Mouse (Mus musculus) B cell, adult 2 months (primary cell): ENCODE data around the gene Kifc1.
"Not testable (repeated sequence)": the region's sequence is repeated elsewhere in the genome, so short reads cannot be mapped to it uniquely, and the experiment has no call there.

Experiments
- DNase-seq, 2 experiments: peaks; one replicate each; pipeline ENCODE4 v3.0.0; 2022

Kifc1 gene

DNA sequence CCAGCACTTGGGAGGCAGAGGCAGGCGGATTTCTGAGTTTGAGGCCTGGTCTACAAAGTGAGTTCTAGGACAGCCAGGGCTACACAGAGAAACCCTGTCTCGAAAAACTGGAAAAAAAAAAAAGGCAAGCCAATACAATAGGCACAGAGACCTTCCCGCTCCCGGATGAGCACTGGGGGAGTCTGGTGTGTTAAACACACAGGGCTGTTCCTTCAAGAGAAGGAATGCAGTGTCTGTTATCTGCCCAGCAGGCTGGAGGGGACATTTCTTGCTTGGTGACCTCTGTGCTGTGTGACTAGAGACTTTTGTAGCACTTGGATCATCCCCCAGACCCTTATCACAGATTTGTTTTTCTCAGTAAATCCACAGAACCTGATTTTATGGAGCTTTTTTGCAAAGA lies 11.2 kb upstream of the Kifc1 start:
- no peak for DNase-seq

DNA sequence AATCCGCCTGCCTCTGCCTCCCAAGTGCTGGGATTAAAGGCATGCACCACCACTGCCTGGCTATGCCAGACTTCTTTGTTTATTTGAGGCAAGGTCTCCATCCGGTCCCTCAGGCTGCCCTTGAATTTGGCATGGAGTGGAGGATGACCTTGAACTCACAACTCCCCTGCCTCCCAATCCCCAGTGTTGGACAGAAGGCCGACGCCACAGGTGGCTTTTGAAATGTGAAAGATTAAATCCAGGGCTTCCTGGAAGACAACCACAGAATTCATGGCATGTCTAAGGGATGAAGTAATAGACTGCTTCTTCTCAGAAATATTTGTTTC lies 10.5 kb upstream of the Kifc1 start:
- no peak for DNase-seq

DNA sequence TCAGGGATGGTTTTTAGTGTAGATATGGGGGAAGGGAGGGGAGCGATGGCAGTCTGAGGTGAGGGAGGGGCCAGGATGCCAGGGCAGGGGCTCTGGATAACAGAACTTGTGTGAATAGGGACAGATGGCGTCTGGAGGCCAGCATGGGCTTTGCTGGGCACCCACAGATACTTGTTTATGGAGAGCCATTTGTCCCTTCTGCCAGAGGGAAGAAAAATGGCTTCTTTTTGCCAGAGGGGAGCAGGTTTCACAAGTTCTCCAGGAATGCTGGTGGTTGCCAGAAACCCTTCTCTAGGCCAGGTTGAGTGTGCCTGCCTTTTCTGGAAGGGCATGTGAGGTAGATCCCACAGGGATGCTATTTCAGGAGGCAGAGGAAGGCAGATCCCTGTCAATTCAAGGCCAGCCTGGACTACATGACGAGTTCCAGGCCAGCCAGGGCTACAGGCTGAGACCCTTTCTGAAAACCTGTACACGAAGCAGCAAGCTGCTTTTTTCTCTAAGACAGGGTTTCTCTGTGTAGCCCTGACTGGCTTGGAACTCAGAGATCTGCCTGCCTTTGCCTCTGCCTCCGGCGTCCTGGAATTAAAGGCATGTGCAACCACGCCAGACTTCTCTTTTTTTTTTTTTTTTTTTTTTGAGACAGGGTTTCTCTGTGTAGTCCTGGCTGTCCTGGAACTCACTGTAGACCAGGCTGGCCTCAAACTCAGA lies 10.0 kb upstream of the Kifc1 start:
- DNase-seq, result no peak

DNA sequence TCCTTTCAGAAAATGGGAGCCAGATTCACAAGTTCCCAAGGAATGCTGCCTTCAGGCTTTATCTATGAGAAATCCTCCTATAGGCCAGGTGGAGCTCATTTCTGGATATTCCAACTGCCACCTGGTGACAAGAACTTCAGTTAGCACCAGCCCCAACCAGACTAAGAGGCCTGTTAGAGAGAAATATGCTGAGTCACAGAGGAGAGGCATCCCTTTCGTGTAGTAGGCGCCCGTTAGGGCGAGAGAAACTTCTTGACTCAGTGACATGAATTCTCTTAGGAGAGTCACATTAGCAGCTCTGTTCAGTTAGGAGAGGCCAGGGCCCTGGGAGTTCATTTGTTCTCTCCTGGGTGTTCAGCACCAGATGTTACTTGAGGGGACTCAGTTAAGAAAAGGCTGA lies 9.2 kb upstream of the Kifc1 start:
- DNase-seq, result no peak

DNA sequence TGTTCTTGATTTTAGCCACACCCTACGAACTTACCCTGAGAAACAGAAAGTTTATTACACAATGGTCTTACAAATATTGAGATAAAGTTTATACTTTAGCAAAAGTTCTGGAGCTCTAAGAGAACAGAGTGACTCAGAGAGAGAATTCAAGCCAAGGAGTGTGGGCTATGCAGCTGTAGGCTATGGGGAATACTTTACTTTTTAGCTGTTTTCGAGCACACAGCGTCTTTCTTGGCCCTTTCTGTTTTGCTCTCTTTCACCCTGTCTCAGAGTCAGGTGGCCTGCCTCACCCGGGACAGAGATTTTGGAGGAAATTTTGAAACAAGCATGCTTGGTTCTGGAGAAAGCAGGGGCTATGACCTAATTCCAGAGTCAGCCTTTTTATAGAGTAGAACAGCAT lies 7.7 kb upstream of the Kifc1 start:
- not testable (repeated sequence) for DNase-seq

DNA sequence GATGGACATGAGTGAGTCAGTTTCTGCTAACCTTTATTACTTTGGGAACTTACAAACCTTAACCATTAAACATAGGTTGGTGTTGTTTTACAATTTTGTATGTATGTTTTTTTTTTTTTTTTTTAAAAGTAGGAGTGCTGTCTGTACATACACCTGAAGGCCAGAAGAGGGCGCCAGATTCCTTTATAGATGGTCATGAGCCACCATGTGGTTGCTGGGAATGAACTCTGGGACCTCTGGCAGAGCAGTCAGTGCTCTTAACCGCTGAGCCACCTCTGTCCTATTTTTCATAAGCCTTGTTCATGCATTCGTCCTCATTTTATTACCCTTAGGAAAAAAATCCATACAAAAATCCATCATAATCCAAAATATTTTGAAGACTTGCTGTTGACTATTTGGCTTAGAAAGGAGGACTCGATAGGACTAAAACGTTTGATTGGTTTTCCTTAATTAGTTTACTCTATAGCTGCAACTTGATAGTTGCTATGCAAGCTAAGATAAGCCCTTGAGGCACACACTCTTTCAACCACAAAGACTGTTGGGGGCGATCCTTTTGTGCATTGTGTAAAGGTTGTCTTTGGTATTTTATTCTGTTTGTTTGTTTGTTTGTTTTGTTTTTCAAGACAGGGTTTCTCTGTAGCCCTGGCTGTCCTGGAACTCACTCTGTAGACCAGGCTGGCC lies 6.8 kb upstream of the Kifc1 start:
- DNase-seq, result peak; percentile 65 to 66

DNA sequence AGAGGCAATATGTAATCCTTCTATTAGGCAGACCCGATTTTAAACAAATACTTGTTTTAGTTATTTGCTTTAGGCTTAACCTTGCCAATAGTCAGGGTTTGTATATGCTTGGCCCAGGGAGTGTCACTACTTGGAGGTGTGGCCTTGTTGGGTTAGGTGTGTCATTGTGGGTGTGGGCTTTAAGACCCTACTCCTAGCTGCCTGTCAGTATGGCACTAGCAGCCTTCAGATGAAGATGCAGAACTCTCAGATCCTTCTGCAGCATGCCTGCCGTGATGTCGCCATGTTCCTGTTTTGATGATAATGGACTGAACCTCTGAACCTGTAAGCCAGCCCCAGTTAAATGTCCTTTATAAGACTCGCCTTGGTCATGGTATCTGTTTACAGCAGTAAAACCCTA lies 2.5 kb upstream of the Kifc1 start:
- DNase-seq, result not testable (repeated sequence)

DNA sequence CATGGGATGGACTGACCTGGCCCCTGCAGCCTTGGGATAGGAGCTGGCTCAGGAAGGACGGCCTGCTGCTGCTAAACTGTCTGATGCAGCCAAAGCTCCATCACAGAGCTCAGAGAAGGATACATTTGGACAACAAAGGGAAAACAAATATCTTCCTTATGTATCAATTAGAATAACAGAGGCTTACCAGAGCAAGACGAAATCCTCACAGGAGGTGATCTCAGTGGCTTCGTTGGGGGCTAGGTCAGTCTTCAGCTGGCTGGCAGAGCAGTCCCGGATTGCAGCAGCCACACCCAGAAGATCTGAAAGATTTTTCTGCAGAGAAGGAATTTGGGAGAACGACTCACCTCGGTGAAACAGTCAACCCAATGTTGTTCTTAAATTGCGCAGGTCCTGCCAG lies 2.0 kb upstream of the Kifc1 start:
- no peak for DNase-seq

DNA sequence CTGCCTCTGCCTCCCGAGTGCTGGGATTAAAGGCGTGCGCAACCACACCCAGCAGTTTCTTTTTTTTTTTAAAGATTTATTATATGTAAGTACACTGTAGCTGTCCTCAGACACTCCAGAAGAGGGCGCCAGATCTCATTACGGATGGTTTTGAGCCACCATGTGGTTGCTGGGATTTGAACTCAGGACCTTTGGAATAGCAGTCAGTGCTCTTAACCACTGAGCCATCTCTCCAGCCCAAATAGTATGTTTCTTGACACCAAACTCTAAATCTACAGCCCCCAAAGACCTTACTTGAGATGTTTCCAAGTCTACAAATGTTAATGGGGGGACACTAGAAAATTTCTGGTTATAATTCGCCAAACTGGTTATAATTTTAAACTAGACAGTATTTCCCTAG lies 1.4 kb upstream of the Kifc1 start:
- DNase-seq, result peak; percentile 33 to 42

DNA sequence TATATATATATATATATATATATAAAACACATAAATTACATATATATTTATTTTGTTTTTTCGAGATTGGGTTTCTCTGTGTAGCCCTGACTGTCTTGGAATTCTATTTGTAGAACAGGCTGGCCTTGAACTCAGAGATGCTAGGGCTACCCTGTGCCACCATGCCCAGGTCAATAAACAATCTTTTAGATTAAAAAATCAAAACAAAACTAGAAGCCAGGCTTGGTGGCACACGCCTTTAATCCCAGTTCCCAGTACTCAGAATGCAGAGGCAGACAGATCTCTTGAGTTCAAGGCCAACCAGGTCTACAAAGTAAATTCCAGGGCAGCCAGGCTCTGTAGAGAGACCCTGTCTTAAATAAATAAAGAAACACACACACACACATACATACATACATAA lies 896 bp upstream of the Kifc1 start:
- DNase-seq, result no peak

DNA sequence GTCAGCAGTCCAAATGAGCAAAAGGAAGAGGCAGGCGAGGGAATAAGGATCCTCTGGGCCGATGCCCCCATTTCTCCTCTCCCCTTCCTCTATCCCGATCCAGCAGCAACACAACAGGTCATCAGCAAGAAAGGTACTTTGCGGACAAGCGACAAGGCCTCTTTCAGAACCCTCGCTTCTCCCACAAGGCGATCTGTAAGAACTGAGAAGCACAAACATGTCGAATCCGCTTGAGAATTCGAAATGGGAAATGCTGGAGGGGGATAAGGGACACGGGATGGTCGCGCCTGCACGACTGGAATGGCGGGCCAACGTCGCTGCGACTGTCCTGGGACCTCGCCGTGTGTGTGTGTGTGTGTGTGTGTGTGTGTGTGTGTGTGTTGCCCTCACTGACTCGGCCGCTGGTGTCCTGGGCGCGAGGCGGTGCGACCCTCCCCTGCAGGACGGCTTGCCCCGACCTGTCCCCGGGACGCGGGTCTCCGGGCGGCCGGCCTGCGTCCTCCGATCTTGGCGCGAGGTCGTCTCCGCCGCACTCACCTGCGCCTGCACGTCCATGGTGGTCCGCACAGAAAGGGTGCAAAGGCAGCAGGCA lies 424 bp downstream of the Kifc1 start:
- DNase-seq, result peak in 1 of 2 experiments; percentile 33

DNA sequence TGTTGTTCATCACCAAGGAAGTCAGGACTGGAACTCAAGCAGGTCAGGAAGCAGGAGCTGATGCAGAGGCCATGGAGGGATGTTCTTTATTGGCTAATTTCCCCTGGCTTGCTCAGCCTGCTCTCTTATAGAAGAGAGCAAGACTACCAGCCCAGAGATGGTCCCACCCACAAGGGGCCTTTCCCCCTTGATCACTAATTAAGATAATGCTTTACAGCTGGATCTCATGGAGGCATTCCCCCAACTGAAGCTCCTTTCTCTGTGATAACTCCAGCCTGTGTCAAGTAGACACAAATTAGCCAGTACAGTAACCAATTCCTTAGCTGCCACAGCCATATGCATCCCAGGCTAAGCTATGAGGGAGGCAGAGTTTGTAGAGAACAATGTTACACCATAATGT lies 2.2 kb downstream of the Kifc1 start:
- DNase-seq, result not testable (repeated sequence)

DNA sequence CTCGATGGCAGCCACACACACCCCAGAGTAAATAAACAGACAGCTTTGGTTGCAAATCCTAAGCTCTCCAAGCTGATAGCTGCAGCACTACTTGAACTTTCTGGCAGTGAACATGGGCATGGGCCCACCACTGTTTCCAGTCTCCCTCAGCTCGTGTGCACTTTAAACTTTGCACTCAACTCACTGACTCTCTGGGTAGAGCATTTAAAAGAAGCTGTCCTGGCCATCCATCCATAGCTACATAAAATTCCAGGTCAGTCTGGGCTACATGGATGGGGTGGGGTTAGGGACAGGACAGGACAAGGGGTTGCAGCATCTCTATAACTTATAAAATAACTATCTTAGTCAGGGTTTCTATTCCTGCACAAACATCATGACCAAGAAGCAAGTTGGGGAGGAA lies 2.7 kb downstream of the Kifc1 start:
- DNase-seq, result not testable (repeated sequence)

DNA sequence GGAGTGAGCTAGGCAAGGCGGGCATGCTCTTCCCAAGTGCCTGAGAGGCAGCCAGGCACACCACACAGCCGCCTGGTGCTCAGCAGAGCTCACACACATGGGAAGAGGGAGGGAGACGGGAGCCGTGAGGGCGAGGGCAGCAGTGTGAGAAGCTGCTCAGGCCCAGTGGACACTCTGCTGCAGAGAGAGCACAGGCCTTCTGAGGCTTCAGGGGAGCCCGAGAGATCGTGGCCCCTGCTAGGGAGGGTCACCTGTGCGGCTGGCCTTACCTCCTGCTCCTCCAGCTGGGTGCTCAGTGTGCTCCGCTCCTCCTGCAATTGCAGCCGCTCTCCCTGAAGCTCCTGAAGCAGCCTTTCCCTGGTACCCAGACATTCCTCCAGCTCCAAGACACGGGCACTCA lies 6.1 kb downstream of the Kifc1 start:
- DNase-seq, result not testable (repeated sequence)

DNA sequence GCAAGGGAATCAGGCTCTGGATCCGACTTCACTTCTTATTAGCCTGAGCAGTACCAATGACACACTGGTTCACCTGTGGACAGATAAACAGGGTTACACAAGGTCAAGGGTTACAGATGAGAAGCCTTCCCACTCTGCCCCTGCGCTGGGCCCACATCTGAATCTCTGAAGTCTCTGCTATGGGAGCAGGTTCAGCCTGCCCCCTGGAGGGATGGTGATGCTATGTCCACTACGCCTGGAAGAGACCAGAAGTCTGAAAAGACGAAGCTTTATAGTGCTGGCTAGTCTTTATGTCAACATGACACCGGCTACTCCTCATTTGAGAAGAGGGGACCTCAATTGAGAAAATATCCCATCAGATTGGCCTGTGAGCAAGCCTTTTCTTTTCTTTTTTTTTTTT lies 14.7 kb downstream of the Kifc1 start:
- peak; percentile 34 to 38 for DNase-seq

DNA sequence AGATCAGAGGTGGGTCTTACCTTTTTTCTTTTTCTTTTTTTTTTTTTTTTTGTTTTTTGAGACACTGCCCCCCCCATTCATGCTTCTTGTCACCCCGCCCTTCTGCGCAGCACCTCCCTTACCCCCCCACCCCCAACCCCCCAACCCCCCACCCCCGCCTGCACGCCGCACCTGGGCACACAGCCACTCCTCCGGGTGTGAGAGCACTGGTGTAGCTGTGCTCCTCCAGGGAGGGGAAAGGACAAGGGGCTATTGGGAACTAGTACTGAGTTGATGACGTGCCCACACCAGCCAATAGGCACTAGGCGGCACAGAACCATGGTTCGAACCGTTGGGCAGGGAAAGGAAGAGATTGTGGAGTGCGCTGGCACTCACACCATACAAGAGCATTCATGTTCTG lies 16.1 kb downstream of the Kifc1 start:
- DNase-seq, result peak; percentile 12 to 13

DNA sequence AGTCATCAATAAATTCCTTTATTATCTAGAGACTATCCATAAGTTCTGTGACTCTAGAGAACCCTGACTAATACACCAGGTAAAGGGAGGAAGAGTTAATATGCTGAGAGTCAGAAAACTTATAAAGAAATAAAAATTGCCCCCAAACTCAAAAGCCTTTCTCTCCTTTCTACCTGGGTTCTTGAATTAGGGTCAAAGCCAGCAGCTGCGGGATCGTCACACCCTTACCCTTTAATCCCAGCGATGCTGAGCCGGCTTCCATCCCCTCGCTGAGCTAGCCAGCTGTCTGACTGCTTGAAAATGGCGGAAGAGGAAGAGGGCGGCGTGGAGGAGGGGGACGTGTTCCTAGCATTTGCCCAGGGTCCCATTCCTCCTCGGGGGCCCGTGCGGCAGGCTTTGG lies 16.9 kb downstream of the Kifc1 start, which contains the start of gene Gm7029:
Gene Gm7029, plus strand, starts transcription at position 301 of the 400 bp plus-strand sequence.
- not testable (repeated sequence) for DNase-seq

DNA sequence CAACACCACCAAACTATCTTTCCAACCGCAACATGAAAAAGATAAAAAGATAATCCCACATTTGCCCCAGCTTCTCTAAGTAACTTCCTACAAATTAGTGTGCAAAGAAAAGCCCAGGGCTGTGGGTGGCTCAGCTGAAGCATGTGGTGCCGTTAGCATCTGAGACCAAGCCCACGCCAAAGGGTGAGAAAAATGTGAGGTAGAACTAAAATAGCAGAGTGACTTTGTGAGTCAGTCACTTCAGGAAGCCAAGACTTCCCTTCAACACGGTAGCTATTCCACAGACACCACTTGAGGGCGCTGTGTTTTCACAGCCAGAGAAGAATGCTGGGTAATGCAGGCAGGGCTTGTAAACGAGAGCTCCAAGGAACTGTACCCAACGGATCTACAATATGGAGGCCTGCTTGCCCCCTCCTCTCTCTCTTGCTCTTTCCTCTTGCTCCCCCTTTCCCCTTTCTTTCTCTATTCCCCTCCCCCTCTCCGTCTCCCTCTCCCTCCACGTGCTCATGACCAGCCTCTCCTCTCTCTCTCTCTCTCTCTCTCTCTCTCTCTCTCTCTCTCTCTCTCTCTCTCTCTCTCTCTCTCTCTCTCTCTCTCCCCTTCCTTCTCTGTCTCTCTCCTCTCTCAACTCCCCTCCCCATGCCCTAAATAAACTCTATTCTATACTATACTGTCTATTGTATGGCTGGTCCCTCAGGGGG lies 25.0 kb downstream of the Kifc1 start:
- DNase-seq, result peak; percentile 76

DNA sequence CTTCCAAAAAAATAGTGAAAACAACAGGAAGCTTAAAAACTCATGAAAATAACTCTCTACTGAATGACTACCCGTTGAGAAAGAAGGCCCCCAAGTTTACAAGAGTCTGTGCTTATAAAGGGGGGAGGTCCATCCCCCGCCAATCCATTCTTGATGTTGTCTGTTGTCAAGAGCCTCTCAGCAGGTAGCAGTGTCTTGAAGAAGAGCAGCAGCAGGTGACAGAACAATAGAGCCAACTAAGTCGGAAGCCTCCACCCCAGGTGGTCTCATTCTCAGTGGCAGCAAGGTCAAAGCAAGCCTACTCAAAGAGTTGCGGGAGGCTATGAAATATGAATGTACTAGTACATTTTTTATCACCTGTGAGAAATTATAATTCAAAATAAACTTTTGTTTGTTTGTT lies 32.6 kb downstream of the Kifc1 start:
- DNase-seq, result no peak

DNA sequence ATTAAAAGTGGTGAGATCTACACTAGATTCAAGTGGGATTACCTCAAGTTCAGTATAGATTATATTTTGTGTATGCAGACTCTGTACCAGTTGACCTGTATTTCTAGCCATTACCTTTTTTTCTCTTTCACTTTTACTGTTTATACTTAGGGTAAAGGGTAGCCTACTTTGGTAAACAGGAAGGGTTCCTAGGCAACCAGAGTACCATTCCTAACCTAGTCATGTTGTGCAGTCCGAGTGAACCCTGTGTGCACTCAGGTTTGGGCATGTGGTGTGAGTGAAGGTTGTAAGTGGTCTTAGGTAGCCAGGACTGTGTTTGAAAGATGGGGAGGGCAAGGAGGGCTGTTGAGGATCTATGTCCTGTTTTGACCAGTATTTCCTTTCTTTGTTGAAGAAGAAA lies 39.1 kb downstream of the Kifc1 start:
- no peak for DNase-seq

DNA sequence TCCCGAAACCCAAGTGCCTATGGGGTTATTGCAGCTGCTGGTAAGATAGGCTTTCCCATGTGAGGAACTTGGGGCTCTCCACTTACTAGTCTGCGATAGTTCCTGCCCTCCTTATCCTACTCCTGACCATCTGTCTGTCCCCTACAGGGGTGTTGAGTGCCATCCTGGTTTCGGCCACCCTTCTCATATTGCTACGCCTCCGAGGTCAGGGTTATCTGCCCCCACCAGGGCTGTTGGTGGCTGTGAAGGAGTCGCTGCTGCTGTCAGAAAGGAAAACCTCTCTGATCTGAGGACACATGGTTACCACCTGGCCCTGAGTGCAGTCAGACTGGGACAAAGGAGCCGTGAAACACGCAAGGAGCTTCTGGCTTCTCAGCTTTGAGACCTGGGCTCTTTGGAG lies 42.3 kb downstream of the Kifc1 start:
- DNase-seq, result no peak

DNA sequence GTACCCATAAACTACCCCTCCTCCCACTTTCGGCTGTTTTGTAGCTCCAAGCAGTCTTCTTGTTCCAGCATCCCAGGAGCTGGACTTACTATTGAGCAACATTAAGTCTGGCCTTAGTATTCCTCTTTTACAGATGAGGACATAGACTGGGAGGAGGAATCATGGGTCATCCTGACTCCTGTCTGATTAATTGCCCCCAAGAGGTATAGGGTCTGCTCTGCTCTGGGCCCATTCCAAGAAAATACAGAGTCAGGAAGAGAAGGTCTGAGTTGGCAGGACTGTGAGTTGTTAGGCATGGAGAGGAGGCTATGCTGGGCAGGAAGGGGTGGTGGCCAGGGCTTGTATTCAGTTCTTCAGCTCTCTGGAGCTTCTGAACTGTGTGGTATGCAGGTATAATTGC lies 46.3 kb downstream of the Kifc1 start:
- no peak for DNase-seq

DNA sequence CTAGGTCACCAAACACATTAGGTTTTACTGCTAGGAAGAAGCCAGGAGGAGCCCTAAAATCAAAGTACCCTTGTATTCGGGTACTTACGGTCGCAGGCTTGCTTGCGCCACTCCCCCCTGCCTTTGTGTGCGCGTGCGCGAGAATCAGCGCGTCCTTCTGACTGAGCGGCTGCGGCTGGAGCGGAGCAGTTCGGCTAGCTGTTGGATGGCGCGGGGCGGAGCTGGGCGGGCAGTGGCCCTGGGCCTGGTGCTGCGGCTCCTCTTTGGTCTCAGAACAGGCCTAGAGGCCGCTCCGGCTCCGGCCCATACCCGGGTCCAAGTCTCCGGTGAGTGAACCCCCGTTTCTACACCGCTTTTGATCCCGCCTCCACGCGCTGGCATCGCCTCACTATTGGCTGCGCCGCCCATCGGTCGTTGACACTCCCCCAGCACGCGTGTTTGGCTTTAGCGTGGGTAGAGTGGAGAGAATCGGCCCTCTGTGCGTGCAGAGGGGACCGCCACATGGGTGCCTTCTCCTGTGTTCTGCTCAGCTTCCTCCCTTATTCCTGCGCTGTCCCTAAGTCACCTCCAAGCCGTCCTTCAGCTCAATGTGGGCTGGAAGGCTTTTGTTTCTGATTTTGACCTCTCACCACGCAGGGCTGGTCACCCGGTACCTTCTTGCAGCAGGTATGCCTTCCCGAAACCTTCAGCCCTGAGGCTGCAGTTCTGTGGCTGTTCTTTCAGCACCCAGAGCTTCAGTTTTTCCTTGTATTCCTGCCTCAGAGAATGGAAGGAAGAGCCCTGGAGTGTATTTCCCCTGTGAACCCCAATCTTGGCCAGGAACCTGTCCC lies 47.3 kb downstream of the Kifc1 start, which contains the start of gene Cd320:
Gene Cd320, plus strand, starts transcription at position 126 of the 830 bp plus-strand sequence.
- DNase-seq, result peak; percentile 90 to 92
